Mouse (Mus musculus): ENCODE measurements at regions not wholly inside any gene's neighbourhood (a gene's known extent, or its start where the extent isn't known, plus 50 kb on each side); places are given as distances from the start of the nearest gene placed in this dataset.

- Histone ChIP-seq H3K27me3 (ENCODE audit: poor library complexity, severe bottlenecking) (no peaks in the 10 kb centered on the region), H3K9me3 (no peaks in the 10 kb centered on the region), H3K36me3 (replicated peaks) (no peaks in the 10 kb centered on the region), H3K4me3 (no peak overlapping the region), H3K4me1 (no peaks in the 10 kb centered on the region), H3K27ac (no peak overlapping the region)
- DNase-seq (ENCODE audit: extremely low spot score, low spot score): no peak
- 84% methylated on average over 6 of the region's 6 CpGs for WGBS
Measured at GRCm38 (mm10) chr2:137204274-137204850, 87.9 kb upstream of the Jag1 start.

- H3K27me3 ChIP-seq (ENCODE audit: poor library complexity, severe bottlenecking): no peaks in the 10 kb centered on the region
- no peak for DNase-seq (ENCODE audit: extremely low spot score, low spot score)
- no peak overlapping the region for H3K4me3 ChIP-seq
- 90% methylated on average over 4 of the region's 4 CpGs for WGBS
- H3K36me3 ChIP-seq (replicated peaks): no peaks in the 10 kb centered on the region
- no peaks in the 10 kb centered on the region for H3K9me3 ChIP-seq
- no peaks in the 10 kb centered on the region for H3K4me1 ChIP-seq
- no peak overlapping the region for H3K27ac ChIP-seq
Measured at GRCm38 (mm10) chr2:137200101-137200500, 83.7 kb upstream of the Jag1 start.

GRCm38 (mm10) chr2:137192183-137192582 lies 75.7 kb upstream of the Jag1 start:
- WGBS: 88% methylated on average over 7 of the region's 7 CpGs
- Histone ChIP-seq H3K4me1 (no peaks in the 10 kb centered on the region), H3K36me3 (replicated peaks) (no peaks in the 10 kb centered on the region), H3K27ac (no peak overlapping the region), H3K27me3 (ENCODE audit: poor library complexity, severe bottlenecking) (no peaks in the 10 kb centered on the region), H3K4me3 (no peak overlapping the region), H3K9me3 (no peaks in the 10 kb centered on the region)
- DNase-seq (ENCODE audit: extremely low spot score, low spot score): no peak

- WGBS: 82% methylated on average over 1 of the region's 1 CpGs
- Histone ChIP-seq H3K4me3 (no peak overlapping the region), H3K9me3 (no peaks in the 10 kb centered on the region), H3K27ac (no peak overlapping the region), H3K4me1 (no peaks in the 10 kb centered on the region), H3K36me3 (replicated peaks) (no peaks in the 10 kb centered on the region), H3K27me3 (ENCODE audit: poor library complexity, severe bottlenecking) (no peaks in the 10 kb centered on the region)
- no peak for DNase-seq (ENCODE audit: extremely low spot score, low spot score)
Measured at GRCm38 (mm10) chr2:137169176-137169575, 52.7 kb upstream of the Jag1 start.

- WGBS: 88% methylated on average over 3 of the region's 3 CpGs
- Histone ChIP-seq H3K4me1 (no peaks in the 10 kb centered on the region), H3K4me3 (no peak overlapping the region), H3K36me3 (replicated peaks) (no peaks in the 10 kb centered on the region), H3K27me3 (ENCODE audit: poor library complexity, severe bottlenecking) (no peaks in the 10 kb centered on the region), H3K27ac (no peak overlapping the region), H3K9me3 (no peaks in the 10 kb centered on the region)
- no peak for DNase-seq (ENCODE audit: extremely low spot score, low spot score)
Measured at GRCm38 (mm10) chr2:137168626-137169025, 52.2 kb upstream of the Jag1 start.
